Mouse (Mus musculus) kidney, adult 18-20 months (tissue): ENCODE measurements around the gene Vmn1r90.

Source experiments
- DNase-seq: peaks from one replicate; pipeline ENCODE4 v3.0.0; 2021

Gene Vmn1r90

DNA sequence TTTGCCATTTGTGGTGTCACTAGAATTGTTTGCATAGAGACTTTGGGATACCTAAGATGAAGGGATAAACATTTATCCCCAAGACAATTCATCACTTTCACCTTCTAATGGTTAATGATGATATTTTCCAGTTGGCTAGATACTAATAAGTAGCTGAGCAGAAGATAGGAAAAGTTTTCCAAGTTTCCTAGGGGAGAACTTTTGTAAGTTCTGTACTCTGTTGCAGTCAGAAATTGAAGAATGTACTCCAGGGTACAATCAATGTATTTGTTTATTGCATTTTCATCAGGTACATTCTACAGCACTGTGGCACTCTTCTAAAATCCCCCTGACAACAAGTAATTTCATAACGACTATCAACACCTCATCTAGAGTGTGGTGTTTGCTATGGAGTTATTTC, at the start of gene Vmn1r90:
Gene Vmn1r90, minus strand, starts transcription at position 101 of the 400 bp plus-strand sequence.
- DNase-seq: no peak

DNA sequence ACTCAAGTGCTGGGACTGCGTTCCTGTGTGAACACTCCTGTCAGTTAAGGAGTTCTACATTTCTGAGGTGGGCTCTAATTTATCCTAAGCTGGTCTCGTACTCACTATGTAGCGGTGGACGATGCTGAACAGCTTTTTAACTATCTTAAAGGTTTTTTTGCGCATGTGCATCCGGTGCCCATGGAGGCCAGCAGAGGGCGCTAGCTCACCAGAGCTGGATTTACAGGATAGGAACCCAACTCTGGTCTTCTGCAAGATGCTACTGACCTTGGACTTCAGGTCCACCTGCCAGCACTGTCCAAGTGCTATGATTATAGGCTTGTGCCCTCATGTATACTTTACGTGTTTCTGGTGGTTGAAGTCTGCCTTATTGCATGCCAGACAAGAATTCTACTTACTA, 29.7 kb upstream of the Vmn1r90 start:
- peak; percentile 11 for DNase-seq

DNA sequence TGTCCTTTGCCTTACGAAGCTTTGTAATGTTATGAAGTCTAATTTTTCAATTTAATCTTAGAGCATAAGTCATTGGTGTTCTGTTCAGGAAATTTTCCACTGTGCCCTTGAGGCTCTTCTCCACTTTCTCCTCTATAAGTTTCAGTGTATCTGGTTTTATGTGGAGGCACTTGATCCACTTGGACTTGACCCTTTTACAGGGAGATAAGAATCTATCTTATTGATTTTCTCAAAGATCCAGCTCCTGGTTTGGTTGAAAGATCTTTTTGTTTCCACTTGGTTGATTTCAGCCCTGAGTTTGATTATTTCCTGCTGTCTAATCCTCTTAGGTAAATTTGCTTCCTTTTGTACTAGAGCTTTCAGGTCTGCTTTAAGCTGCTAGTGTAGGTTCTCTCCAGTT, 11.0 kb downstream of the Vmn1r90 start:
- DNase-seq: no peak

DNA sequence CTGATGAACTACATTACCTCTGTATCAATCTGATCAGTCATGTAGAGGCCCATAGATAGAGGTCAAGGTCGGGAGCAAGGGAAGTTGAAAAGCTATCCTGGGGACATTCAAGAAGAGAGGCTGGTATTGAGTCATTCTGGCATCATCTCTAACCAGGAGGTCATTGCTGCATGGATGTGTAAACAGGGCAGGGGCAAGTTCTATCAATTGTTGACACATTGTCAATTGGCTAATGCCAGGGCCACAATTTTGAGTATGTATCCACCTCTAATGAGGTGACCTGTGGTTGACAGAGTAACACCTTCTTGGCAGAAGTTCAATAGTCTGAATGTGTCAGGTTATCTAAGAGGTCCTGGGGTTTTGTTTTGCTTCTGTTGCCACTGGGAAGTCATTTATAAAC, 38.0 kb downstream of the Vmn1r90 start:
- no peak for DNase-seq

DNA sequence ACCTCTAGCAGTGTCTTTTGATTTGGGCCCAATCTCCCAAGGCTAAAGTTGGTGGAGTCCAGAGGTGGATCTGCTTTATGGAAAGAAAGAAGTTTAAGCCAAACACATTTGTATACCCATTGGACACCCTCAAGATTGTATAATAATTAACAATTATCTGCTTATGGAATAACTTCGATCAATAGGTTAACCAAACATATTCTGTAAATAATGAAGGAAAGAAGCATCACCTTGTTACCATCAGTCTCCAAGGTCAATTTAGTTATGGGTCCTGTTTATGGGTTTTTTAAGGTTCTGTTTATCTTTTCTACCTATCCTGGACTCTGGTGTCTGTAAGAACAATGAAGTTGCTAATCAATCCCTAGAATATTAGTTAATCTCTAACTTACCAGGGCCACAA, 40.7 kb downstream of the Vmn1r90 start:
- DNase-seq: no peak

DNA sequence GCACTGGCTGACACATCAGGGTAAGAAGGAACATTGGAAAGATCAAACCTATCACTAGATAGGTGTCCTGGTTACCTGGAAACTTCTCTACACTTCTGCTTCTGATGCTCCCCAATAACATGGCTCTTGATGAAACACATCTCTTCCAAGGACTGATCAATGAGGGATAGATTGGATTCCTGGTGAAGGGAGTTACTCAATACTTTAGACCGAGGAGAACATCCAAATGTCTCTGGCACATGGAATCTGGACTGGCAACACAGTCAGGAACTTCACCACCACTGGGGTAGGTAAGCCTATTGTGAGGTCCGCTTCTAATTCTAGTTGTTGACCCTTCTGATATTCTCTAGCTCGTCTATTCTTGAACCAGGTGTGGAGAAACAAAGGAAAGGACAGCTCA, 45.0 kb downstream of the Vmn1r90 start:
- DNase-seq: no peak
